Mouse (Mus musculus) v-Abl transformed pro-B cells (cell line): ENCODE results near the gene Dtnb.

Source experiments
- in situ Hi-C, 2 experiments: fragments of 400-800 bp; cut with MboI; formaldehyde crosslinking; loops; one replicate each; pipeline ENCODE4 v1.15.1; 2025; ENCODE audit not compliant: unreplicated experiment in 2 of 2

Dtnb gene

DNA sequence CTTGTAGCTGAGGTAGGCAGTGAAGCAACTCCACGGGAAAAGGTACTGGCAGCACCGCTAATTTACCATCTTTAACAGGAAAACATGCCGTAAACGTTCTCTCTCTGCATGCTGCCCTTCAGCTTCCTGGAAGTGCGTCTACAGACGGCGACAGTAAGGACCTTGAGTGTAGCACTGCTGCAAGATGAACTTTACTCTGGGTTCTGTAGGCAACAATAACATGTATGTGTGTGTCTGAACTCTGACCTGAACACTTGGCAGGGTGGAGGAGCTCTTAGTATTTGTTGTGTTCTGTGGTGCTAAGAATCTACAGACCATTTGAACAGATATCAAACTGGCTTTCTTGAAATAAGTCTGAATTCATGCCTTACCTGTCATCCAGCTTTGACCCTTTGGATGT lies 130.7 kb downstream of the Dtnb start:
- in situ Hi-C loops = no loop called here

GRCm38 (mm10) chr12:3719151-3719721 lies 147.1 kb downstream of the Dtnb start:
- in situ Hi-C loops = no loop called here

GRCm38 (mm10) chr12:3720527-3720926 lies 148.3 kb downstream of the Dtnb start:
- in situ Hi-C loops = no loop called here

GRCm38 (mm10) chr12:3723762-3724161 lies 151.6 kb downstream of the Dtnb start:
- in situ Hi-C loops = no loop called here

DNA sequence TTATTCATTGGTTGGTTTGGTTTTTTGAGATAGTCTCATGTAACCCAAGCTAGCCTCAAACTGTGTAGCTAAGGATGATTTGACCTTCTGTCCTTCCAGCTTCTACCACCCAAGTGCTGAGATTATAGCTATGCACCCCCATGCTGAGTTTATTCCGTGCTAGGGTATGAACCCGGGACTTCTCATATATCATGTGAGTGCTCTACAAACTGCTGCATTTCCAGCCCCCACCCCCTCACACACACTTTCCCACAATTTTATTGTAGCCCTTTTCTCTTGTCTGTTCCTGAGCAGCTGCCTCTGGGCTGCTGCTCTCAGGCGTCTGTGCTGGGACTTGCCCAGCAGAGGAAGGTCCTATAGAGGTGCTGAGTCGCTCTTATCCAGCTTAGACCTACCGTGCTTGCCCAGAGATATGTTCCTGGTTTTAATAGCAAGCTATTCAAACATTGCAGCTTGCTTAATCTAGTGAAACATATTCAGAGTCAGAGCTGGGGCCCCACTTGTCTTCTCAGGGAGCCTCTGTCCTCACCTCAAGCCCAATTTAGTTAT lies 152.7 kb downstream of the Dtnb start:
- in situ Hi-C loops = no loop called here

DNA sequence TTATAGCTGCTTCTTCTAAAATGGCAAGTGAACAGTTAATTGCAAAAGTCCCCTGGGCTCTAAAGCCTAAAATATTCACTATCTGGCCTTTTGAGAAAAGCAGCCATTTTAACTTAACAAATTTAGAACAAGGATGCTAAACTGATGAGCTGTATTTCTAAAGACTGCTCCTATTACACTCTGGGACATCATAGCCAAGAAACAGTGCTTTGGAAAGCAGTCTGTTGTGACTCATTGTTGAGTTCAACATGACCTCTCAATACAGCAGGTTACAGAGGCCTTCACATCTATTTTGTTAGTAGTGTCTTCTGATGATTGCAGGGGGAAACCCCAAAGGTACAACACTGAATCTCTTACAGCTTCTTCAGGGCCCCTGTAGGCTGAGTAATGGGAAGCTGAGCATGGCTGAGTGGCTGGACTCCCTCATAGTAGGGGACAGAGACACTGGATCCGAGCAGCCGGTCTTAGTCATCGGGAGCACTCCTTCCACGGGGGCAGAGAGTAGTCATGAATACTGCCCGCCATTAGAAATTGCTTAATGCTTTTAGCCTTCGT lies 157.4 kb downstream of the Dtnb start:
- in situ Hi-C loops = no loop called here

DNA sequence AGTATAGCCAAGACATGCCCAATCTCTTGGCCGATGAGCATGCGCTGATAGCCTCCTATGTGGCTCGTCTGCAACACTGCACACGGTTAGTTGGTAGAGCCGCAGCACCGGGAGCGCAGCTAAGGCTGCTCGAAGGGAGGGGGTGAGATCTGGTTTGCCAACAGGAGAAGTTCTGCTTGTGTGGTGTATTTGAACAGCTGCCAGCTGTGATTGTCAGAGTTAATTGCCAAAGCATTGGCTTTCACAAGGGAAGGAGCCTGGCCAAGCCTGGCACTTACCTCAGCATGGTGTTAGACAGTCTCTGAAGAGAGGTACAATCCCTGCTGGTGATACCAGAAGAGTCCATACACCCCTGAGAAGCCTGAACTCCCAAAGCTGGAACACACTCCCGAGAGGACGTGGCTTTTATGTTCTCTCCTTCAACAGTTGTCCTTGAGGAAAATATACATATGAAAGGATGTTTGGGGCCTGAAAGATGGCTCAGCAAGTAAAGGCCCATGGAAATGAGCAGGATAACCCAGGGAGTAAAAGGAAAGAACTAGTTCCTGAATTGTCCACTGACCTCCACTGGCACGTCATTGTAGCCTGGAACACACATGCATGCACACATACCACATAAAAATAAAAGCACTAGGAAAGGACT lies 160.6 kb downstream of the Dtnb start:
- in situ Hi-C loops = no loop called here

DNA sequence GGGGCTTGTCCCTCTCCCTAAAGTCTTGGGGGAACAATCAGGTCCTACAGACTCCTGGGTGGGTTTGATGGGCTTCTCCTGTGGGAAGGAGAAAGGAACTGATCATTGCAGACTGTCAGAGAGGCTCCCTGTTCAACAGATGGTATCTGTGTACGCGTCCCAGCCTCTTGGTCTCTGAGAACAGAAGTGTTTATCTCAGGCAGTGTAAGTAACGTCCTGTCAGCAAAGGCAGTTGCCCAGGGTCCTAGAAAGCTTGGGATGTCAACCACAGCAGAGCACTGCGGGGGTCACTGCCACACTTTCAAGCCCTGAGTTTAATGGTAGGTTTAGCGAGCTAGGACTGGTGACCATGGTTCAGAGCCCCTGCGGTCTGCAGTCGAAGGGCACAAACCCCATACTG lies 161.1 kb downstream of the Dtnb start:
- in situ Hi-C loops = no loop called here

- in situ Hi-C loops = no loop called here
Observed at GRCm38 (mm10) chr12:3737009-3737408, 164.8 kb downstream of the Dtnb start.

DNA sequence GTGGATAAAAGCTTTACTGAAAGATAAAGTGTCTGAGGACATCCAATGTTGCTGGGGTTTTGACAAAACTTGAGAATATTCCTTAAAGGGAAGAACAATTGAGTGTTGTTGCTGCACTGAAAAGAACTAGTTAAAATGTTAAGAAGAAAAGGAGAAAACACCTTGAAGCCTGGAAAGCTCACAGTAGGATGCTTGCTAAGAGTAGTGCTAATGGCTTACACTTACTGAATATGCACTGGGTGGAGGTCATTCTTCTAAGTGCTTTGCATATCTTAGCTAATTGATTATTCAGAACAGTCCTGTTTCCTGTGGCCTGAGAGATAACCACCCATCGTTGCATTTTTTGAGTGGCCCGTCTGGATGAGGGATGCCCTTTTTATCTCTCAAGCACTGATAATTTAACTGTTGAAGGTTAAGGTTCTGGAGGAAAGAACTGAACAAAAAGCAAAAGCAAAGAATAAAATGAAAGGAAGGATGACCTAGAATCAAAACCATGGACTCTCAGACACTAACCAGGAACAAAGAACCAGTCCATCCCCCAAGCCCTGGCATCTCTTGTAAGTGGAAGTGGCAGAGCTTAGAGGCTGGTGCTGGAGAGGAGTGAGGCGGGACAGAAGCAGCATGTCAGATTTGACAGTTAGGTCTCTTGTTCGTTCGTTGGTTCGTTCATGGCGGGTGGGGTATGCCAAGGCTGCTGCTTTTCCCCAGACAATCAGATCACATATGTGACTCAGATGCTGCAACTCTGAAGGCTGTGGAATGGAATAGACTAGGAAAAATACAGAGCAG lies 166.8 kb downstream of the Dtnb start:
- in situ Hi-C loops = no loop called here

- in situ Hi-C loops = no loop called here
Observed at GRCm38 (mm10) chr12:3739749-3740704, 167.8 kb downstream of the Dtnb start.

DNA sequence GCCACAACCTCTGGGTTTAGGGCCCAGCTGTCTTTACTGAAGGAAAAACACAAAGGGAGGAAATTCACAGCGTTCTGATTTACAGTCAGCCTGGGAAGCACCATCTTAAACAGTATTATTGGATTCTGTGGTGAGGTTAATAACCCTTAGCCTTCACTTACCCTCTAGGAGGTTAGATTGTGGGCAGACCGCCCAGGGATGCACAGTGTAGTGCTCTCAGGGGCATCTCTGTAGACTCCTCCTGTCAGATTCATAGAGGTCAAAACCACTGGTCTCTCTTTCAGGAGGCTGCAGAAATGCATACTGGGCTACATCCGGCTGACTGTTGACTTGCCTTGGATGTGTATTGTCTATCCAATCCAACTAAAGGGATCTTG lies 168.5 kb downstream of the Dtnb start:
- in situ Hi-C loops = no loop called here

DNA sequence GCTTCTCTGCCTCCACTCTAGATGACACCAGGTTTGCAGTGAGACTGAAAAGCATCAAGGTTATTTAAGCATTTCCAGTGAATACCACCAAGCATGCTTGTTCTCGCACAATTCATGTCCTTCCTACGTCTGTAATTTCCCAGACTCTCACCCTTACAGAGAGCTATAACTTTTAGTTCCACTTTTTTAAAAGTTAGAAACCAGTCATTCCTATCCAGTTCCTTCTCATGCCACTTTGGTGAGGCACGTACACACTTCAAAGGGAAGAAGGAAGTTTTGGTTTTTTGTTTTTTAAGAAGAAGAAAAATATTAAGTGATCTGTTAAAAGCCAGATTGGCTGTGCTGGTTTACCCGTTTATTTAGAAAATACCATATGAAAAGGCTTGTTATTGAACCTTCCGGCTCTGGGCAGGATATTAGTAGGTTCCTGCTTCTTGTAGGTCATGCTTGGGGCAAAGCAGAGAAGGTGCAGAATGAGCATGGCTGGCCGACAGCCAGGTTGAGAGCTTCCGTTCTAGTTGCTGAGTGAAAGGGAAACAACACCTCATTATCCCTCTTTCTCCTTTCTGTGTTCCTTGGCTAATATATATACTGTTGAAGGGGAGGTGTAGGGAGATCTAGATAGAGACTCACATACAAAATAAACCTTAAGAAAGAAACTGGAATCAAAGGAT lies 173.4 kb downstream of the Dtnb start:
- in situ Hi-C loops = no loop called here

- in situ Hi-C loops = no loop called here
Observed at GRCm38 (mm10) chr12:3746369-3746768, 174.2 kb downstream of the Dtnb start.

DNA sequence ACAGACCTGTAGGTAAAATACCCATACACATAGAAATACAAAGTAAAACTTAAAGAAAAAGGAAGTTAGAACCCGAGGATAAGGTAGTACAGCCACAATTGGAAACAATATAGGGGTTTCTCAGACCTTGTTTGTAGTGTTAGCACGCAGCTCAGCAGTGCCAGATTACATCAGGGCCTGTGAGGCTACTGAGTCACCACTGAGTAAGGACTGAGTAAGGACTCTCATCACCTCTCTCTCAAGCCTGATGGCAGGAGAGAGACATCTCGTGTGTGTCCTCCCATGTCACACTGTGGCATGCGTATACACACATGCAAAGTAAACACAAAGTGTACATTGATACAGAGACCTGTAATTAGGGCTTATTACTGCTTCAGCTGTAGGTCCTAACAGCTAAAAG lies 175.4 kb downstream of the Dtnb start:
- in situ Hi-C loops = no loop called here

DNA sequence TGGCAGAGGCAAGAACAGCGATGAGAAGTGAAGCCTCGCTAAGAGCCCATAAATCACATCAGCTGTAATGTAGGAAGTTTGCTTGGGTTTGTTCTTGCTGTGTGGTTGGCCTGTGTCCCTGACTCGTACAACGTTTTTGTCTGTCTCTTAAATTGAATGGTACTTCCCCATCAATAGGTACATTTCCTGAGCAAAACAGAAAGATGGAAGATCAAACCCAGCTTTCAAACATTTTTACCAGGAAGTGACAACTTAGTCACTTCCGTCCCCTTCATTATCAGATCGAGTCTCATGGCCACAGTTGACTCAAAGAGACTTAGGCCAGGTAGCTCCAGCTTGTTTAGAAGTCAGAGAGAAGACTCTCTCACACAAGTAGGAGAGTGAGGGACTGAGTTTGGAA lies 183.3 kb downstream of the Dtnb start:
- in situ Hi-C loops = no loop called here

GRCm38 (mm10) chr12:3756216-3756615 lies 184.0 kb downstream of the Dtnb start:
- in situ Hi-C loops = no loop called here

- in situ Hi-C loops = no loop called here
Observed at GRCm38 (mm10) chr12:3758127-3758526, 185.9 kb downstream of the Dtnb start.

GRCm38 (mm10) chr12:3759419-3759818 lies 187.2 kb downstream of the Dtnb start:
- in situ Hi-C loops = no loop called here
